Mouse (Mus musculus) myocyte (in vitro differentiated cells): ENCODE measurements around the gene Sh3rf3.

Experiments
- CEBPB ChIP-seq: IDR thresholded peaks from 2 replicates; pipeline ENCODE4 v1.6.1; 2011; ENCODE audit warnings: mild to moderate bottlenecking, moderate library complexity; ENCODE audit not compliant: poor library complexity, insufficient read depth, severe bottlenecking
- E2F4 ChIP-seq: IDR thresholded peaks from one replicate; pipeline ENCODE4 v1.6.1; 2011; ENCODE audit warnings: mild to moderate bottlenecking, control low read depth, moderate library complexity; ENCODE audit not compliant: insufficient read depth
- MAX ChIP-seq: IDR thresholded peaks from one replicate; pipeline ENCODE4 v1.6.1; 2011; ENCODE audit warnings: low read depth, mild to moderate bottlenecking, control low read depth
- MYOD1 ChIP-seq, 3 experiments: IDR thresholded peaks; one replicate each; pipeline ENCODE4 v1.6.1; 2011; ENCODE audit warnings: control low read depth in 2 of 3, low read depth in 2 of 3, mild to moderate bottlenecking in 2 of 3, moderate library complexity in 1 of 3; ENCODE audit not compliant: insufficient read length in 2 of 3, control insufficient read depth in 1 of 3
- MYOG ChIP-seq, 3 experiments: IDR thresholded peaks; one replicate each; pipeline ENCODE4 v1.6.1; 2011; ENCODE audit warnings: control low read depth in 2 of 3, low read depth in 2 of 3, mild to moderate bottlenecking in 2 of 3; ENCODE audit not compliant: insufficient read length in 2 of 3, control insufficient read depth in 1 of 3, insufficient read depth in 1 of 3
- POLR2A ChIP-seq: IDR thresholded peaks from one replicate; pipeline ENCODE4 v1.6.1; 2011; ENCODE audit warnings: low read depth, mild to moderate bottlenecking, control low read depth, moderate library complexity; ENCODE audit not compliant: insufficient read length
- POLR2AphosphoS2 ChIP-seq: IDR thresholded peaks from one replicate; pipeline ENCODE4 v1.6.1; 2011; ENCODE audit warnings: low read depth, control low read depth; ENCODE audit not compliant: insufficient read length
- REST ChIP-seq: IDR thresholded peaks from one replicate; pipeline ENCODE4 v1.6.1; 2011; ENCODE audit warnings: mild to moderate bottlenecking, control low read depth, moderate library complexity; ENCODE audit not compliant: insufficient read depth, insufficient read length
- TCF12 ChIP-seq: IDR thresholded peaks from one replicate; pipeline ENCODE4 v1.6.1; 2011; ENCODE audit warnings: mild to moderate bottlenecking, control low read depth; ENCODE audit not compliant: poor library complexity, insufficient read depth, severe bottlenecking
- TCF3 ChIP-seq: IDR thresholded peaks from one replicate; pipeline ENCODE4 v1.6.1; 2011; ENCODE audit warnings: low read depth, control low read depth; ENCODE audit not compliant: insufficient read length
- USF1 ChIP-seq: IDR thresholded peaks from one replicate; pipeline ENCODE4 v1.6.1; 2011; ENCODE audit warnings: low read depth, mild to moderate bottlenecking, control low read depth, moderate library complexity

GRCm38 (mm10) chr10:58878636-58879035 lies 65.5 kb downstream of the Sh3rf3 start:
- TF ChIP-seq POLR2AphosphoS2 = no peak
- no peak for TF ChIP-seq USF1
- no peak for TF ChIP-seq POLR2A
- TF ChIP-seq E2F4 = no peak
- no peak for TF ChIP-seq MYOG (IDR thresholded peaks at IDR 0.05; ENCODE audit: control insufficient read depth in 1 of 3, insufficient read depth in 1 of 3, insufficient read length in 2 of 3, low read depth in 2 of 3)
- no peak for TF ChIP-seq TCF3
- TF ChIP-seq MAX = no peak
- TF ChIP-seq MYOD1 (IDR thresholded peaks at IDR 0.05; ENCODE audit: control insufficient read depth in 1 of 3, insufficient read length in 2 of 3, low read depth in 2 of 3) = no peak
- TF ChIP-seq TCF12 = no peak
- TF ChIP-seq REST = no peak
- no peak for TF ChIP-seq CEBPB
